Mouse (Mus musculus) cerebellum, adult 9-10 months (tissue): Measurements from ENCODE around the gene Gm7271.

ENCODE experiments used
- DNase-seq: peaks from one replicate; pipeline ENCODE4 v3.0.0; 2022

Gene Gm7271

GRCm38 (mm10) chr5:76483811-76484210, at the start of gene Gm7271:
Gm7271 (plus strand) TSS chr5:76484040.
- DNase-seq, result no peak

DNA sequence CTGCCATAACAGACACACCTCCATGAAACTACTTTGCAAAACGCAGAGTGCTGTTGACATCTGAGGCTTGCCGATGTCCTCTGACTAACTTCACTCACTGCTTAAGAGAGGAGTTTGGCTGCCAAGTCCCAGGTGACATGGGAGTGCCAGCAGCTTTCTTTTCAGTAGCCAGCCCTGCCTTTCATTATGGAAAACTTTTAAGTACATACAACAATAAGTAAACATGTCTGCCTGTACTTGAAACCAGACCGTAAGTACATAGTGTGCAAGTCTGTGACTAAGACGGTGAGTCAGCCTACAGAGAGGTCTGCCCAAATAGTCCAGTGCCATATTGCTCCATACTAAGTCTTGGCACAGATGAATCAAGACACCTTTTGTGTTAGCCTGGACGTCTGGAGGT, 46.7 kb upstream of the Gm7271 start:
- DNase-seq, result no peak

- DNase-seq, result no peak
These were observed 46.1 kb upstream of the Gm7271 start for GRCm38 (mm10) chr5:76437696-76438095.

- no peak for DNase-seq
These were observed 42.4 kb upstream of the Gm7271 start for GRCm38 (mm10) chr5:76441431-76441830.

DNA sequence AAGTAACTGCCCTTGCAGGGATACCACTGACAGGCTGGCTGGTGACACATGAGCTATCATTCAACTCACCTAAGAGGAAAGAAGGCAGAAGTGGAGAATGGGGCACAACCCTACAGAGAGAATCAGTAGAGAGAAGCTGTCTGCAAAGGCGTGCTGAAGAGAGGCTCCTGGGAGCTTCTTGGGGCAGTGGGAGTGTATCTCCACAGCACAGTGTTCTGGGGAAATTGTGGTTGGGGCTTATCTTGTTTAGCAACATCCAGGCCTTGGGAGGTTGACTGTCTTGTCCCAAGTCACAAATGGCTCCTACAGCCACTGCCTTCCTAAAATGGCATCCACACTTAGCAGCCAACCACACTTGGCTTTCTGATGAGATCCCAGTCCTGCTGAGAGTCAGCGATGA, 8.9 kb upstream of the Gm7271 start:
- DNase-seq, result no peak

DNA sequence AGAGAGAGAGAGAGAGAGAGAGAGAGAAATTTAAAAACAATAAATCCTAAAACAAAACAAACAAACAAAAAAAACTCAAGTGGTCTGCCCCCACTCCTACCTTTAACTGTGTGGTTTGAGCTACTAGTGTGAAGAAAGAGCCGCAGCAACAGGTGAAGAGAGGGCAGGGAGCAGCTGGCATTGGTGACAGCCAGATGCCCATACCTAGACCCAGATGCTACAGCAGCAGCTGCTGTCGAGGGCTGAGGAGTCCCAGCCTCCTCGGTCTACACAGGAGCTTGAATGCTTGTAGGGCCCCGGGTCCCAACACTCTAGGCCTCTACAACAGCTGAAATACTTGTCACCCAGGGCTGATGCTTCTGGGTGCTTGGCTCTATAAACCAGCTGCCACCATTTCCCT, 7.0 kb upstream of the Gm7271 start:
- DNase-seq, result no peak

DNA sequence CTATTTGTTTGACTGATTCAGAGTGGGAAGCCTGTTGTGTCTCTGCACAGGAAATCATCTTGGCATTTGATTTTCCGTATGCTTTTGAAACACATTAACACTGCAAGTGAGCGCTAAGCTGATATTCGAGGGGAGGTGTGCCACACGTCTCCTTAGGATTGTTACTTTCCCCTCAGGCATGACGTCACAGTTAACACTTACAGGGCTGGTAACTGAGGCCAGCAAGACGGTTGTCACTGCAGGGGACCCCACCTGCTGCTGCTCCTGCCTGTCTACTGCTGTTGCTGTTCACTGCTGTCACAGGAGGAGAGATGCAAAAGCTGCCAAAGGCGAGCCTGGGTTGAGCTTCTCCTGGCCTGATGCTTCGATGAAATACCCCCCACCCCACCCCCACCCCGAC, 6.1 kb upstream of the Gm7271 start:
- DNase-seq, result no peak

- DNase-seq, result no peak
These were observed 11.3 kb downstream of the Gm7271 start for GRCm38 (mm10) chr5:76495126-76495525.

- no peak for DNase-seq
These were observed 38.6 kb downstream of the Gm7271 start for GRCm38 (mm10) chr5:76522446-76522845.

- no peak for DNase-seq
These were observed 40.8 kb downstream of the Gm7271 start for GRCm38 (mm10) chr5:76524623-76525022.

- no peak for DNase-seq
These were observed 41.2 kb downstream of the Gm7271 start for GRCm38 (mm10) chr5:76525066-76525465.

DNA sequence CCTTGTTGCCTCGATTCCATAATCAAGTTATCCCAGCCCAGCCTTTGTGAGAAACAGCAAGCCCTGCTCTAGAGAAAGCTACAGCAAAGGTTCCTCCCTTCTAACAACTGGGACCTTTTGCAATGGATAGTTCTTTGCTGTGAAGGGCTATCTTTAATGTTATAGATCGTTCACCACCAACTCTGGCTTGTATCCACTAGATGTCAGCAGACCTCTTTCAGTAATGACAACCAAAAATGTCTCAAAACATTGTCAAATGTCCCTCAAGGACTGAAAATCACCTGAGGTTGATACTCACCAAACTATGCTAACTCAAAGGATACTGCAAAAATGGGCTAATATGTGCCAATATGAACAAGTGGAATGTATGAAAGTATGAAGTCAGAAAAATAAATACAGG, 42.0 kb downstream of the Gm7271 start:
- no peak for DNase-seq

DNA sequence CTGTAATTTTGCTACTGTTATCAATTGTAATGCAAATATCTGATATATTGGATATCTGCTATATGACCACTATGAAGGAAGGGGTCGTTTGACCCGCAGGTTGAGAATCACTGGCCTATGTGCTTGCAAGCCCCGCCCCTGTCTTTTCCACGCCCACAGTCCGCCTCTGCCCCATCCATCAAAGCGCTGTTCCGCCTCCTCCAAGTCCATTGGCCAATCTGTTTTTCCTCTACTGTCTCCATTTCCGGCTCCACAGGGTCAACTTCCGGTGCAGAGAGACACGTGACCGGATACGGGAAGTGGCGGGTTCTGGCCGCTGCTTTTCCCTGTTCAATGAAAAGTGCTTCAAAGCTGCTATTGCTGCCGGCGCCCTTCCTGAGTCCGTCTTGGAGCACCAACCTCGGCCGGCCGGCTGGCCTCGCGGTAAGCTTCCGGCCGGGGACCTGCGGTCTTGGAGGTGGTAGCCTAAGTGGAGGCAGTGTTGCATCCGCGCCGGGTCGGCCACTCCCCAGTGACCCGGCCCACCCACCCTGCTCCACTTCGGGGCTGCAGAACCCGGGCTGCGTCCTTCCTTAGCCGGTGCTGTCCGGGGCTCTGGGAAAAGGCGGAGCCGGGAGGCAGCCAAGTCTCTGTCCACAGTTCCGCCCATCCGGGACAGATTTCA, 45.3 kb downstream of the Gm7271 start, which contains the start of gene Exoc1:
Gene Exoc1, plus strand, starts transcription at position 272 of the 664 bp plus-strand sequence.
- DNase-seq, result peak; percentile 97

- DNase-seq, result no peak
These were observed 45.8 kb downstream of the Gm7271 start for GRCm38 (mm10) chr5:76529704-76530066.

- no peak for DNase-seq
These were observed 49.3 kb downstream of the Gm7271 start for GRCm38 (mm10) chr5:76533186-76533585.

DNA sequence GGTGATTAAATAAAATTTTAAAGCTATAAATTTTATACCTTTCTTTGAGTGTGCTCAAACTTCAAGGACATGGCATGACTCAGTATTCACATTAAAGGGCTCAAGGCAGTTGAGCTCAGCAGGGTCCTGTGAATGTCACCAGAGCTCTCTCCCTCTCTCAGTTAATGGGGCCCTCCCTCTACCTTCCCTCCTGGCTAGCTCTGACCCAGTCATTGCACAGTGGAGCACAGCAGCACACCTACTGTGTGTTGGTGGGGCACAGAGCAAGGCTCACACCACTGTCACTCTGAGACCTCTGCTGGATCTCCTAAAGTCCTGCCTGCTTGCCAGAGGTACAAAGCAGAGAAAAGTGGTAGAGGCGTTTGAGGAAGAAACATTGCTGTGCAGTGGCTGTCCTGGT, 52.4 kb downstream of the Gm7271 start:
- no peak for DNase-seq

DNA sequence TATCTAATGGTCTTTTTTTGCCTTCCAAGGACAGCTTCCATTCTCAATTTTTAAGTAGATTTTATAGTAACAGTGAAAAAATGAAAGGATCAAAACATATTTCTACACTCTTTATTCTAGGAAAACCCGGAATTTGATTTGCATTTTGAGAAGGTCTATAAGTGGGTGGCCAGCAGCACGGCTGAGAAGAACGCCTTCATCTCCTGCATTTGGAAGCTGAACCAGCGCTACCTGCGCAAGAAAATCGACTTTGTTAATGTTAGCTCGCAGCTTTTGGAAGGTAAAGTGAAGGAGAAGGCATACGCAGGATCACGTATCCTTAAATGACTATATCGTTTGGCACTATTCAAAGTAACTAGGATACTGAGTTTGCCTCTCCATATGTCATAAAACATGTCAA, 53.7 kb downstream of the Gm7271 start:
- DNase-seq, result no peak

GRCm38 (mm10) chr5:76540181-76540580, 56.3 kb downstream of the Gm7271 start:
- no peak for DNase-seq

- no peak for DNase-seq
These were observed 57.0 kb downstream of the Gm7271 start for GRCm38 (mm10) chr5:76540842-76541241.

DNA sequence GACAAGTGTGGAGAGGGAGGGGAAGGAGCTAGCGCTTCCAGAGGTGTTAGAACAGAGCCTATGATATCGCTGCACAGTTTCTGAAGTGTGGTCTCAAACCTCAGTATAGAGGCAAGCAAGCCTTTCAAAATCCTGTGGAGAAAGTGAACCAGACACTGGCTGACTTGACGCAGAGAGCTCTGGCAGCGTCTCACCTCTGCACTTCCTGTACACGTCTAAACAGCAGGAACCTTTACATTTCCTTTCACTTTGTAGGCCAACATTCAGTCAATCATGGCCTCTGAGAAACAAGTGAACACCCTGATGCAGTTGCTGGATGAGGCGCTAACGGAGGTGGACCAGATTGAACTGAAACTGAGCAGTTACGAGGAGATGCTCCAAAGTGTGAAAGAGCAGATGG, 59.4 kb downstream of the Gm7271 start:
- DNase-seq, result no peak

DNA sequence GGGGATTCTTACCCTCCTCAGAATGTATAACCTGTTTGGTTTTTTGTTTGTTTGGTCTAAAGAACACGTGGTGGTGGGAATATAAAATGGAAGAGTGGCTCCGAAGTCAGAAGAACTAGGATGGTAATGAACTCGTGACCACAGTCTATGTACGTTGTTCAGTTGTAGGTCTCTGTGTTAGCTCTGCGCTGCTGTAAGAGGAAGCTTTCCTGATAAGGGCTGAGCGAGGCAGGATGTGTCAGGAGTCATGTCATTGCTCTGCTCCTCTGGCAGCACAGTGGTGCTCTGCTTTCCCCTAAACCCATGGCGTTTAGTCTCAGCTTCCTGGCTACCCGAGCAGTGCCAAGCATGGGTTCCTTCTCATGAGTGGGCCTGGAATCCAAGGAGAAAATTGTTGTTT, 66.6 kb downstream of the Gm7271 start:
- no peak for DNase-seq

GRCm38 (mm10) chr5:76565321-76565720, 81.5 kb downstream of the Gm7271 start:
- DNase-seq, result no peak
